Mouse (Mus musculus) liver, embryonic 16.5 days (tissue): ENCODE data around the gene Zfp11. TPM values are rescaled to one million over a fixed set of nuclear protein-coding genes. Genes with fewer than 3 reads are reported as not detected.
"Not testable (repeated sequence)": the region's sequence is repeated elsewhere in the genome, so short reads cannot be mapped to it uniquely, and the experiment has no call there.

ENCODE experiments used
- ATAC-seq: fragments of 200-750 bp; cut with Nextera tagmentation; 2 replicates; pipeline ENCODE4 v1.8.0; 2017; ENCODE audit warnings: low read depth, mild to moderate bottlenecking, moderate number of reproducible peaks, moderate library complexity
- H3K27ac ChIP-seq: fragments of 300-500 bp; sonication (generic); 2 replicates; pipeline ENCODE4 v1.5.1; 2014; ENCODE audit warnings: mild to moderate bottlenecking, low read length
- H3K27me3 ChIP-seq: fragments of 300-500 bp; sonication (generic); 2 replicates; pipeline ENCODE4 v1.6.1; 2014; ENCODE audit warnings: low read depth, low read length, mixed read lengths; ENCODE audit not compliant: control insufficient read depth, insufficient read depth
- H3K36me3 ChIP-seq: fragments of 300-500 bp; sonication (generic); 2 replicates; pipeline ENCODE4 v1.6.1; 2014; ENCODE audit warnings: mild to moderate bottlenecking; ENCODE audit not compliant: control insufficient read depth, insufficient read depth
- H3K4me1 ChIP-seq: fragments of 300-500 bp; sonication (generic); 2 replicates; pipeline ENCODE4 v1.6.1; 2014; ENCODE audit warnings: low read depth, low read length, mixed read lengths; ENCODE audit not compliant: control insufficient read depth
- H3K4me2 ChIP-seq: fragments of 300-500 bp; sonication (generic); 2 replicates; pipeline ENCODE4 v1.6.1; 2014; ENCODE audit warnings: low read depth, low read length, mixed read lengths
- H3K4me3 ChIP-seq: fragments of 300-500 bp; sonication (generic); 2 replicates; pipeline ENCODE4 v1.5.1; 2014; ENCODE audit warnings: low read depth, mild to moderate bottlenecking, low read length
- H3K9ac ChIP-seq: fragments of 300-500 bp; sonication (generic); 2 replicates; pipeline ENCODE4 v1.6.1; 2014; ENCODE audit warnings: low read depth, low read length
- H3K9me3 ChIP-seq: fragments of 300-500 bp; sonication (generic); replicated peaks from 2 replicates; pipeline ENCODE4 v1.6.1; 2016; ENCODE audit warnings: low read length; ENCODE audit not compliant: control insufficient read depth
- WGBS: fragments of 180-500 bp; shearing (Covaris S2); extraction: QIAGEN DNeasy Blood & Tissue Kit; methylation state at CpG from one replicate; pipeline ENCODE4 v1.1.7; 2014; ENCODE audit not compliant: insufficient replicate concordance; 5-methylcytosine and 5-hydroxymethylcytosine counted together
- polyA plus RNA-seq: library from polyadenylated mRNA; unstranded; fragments of >200 nt; fragmentation: Nextera tagmentation; extraction: Ambion mirVana; gene quantifications from 2 replicates; pipeline ENCODE4 v1.2.1, GENCODE M21; 2015

The Zfp11 gene
- polyA plus RNA-seq, 1 experiment from 2014 or later = 0.93 TPM

- not testable (repeated sequence) for ATAC-seq, H3K9ac ChIP-seq, H3K9me3 ChIP-seq, H3K36me3 ChIP-seq, H3K4me3 ChIP-seq, H3K4me1 ChIP-seq, H3K27me3 ChIP-seq, H3K27ac ChIP-seq, H3K4me2 ChIP-seq
- 51% methylated on average over 2 of the region's 2 CpGs for WGBS
Observed at GRCm38 (mm10) chr5:129632270-129633250, 37.3 kb downstream of the Zfp11 start.

GRCm38 (mm10) chr5:129626586-129626985, 43.3 kb downstream of the Zfp11 start:
- not testable (repeated sequence) for H3K4me3 ChIP-seq, ATAC-seq, H3K27me3 ChIP-seq, H3K9ac ChIP-seq, H3K9me3 ChIP-seq, H3K4me1 ChIP-seq, H3K27ac ChIP-seq, H3K4me2 ChIP-seq, H3K36me3 ChIP-seq
- 57% methylated on average over 4 of the region's 4 CpGs for WGBS

DNA sequence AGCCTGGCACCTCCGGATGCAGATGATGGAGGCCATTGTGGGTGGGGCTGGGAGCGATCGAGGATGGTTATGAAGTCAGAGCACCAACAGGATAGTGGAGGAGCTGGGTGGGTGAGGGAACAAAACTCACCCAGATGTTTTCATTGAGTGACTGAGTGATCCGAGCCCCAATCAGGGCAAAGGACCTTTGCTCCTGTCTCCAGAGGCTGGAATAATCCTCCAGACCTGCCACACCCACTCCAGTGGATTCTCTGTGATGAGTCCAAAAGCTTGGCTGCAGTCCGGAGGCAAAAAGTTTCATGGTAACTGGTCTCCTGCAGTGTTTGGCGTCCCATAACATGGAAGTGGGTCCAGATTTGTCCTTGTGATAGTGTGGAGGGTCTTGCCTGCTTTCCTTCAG, 43.8 kb downstream of the Zfp11 start:
- 62% methylated on average over 6 of the region's 6 CpGs for WGBS
- Histone ChIP-seq H3K4me1 (no peaks in the 10 kb centered on the region), H3K4me3 (no peak overlapping the region), H3K4me2 (no peak overlapping the region), H3K9ac (no peak overlapping the region), H3K27ac (no peak overlapping the region), H3K9me3 (no peaks in the 10 kb centered on the region), H3K36me3 (no peaks in the 10 kb centered on the region), H3K27me3 (no peaks in the 10 kb centered on the region)
- ATAC-seq = no peak

DNA sequence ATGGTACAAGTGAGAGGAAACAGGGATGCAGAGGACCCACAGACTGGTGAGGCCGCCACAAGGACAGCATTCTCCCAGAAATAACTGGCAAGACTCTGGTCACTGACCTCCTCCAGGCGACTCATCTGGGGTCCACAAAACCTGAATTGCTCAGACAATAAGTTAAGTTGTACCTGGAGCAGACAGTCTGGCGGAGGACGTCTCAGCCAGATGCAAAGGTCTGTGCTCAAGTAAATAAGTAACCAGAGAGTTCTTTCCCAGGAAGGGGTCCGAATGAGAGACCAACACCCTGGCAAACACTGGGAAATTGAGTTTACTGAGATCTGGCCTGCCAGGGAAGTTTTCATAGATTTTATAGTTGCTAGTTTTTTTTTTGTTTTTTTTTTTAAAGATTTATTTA, 48.5 kb downstream of the Zfp11 start:
- 51% methylated on average over 5 of the region's 5 CpGs for WGBS
- no peaks in the 10 kb centered on the region; the same call in 1 of the 2 replicates for H3K4me1 ChIP-seq
- H3K36me3 ChIP-seq = no peaks in the 10 kb centered on the region
- H3K4me3 ChIP-seq = no peak overlapping the region
- no peaks in the 10 kb centered on the region for H3K9me3 ChIP-seq
- H3K27ac ChIP-seq = no peak overlapping the region
- no peak for ATAC-seq
- H3K27me3 ChIP-seq = no peaks in the 10 kb centered on the region
- H3K9ac ChIP-seq = no peak overlapping the region; the same call in 1 of the 2 replicates
- peak overlapping the region; percentile 17; the same call in 1 of the 2 replicates for H3K4me2 ChIP-seq

- H3K27me3 ChIP-seq, ATAC-seq, H3K4me1 ChIP-seq, H3K27ac ChIP-seq, H3K4me3 ChIP-seq, H3K36me3 ChIP-seq, H3K9ac ChIP-seq, H3K9me3 ChIP-seq: not testable (repeated sequence)
- 42% methylated on average over 9 of the region's 9 CpGs for WGBS
- H3K4me2 ChIP-seq = 0 out of 2 replicates have a peak overlapping the region, but pooled peaks have one; percentile 17
Observed at GRCm38 (mm10) chr5:129620600-129620999, 49.3 kb downstream of the Zfp11 start.

GRCm38 (mm10) chr5:129611060-129611459, 58.8 kb downstream of the Zfp11 start:
- 5% methylated on average over 1 of the region's 1 CpGs for whole genome bisulfite sequencing
- H3K9ac ChIP-seq = no peak overlapping the region
- no peak overlapping the region for H3K27ac ChIP-seq
- no peaks in the 10 kb centered on the region for H3K27me3 ChIP-seq
- H3K9me3 ChIP-seq = no peaks in the 10 kb centered on the region
- no peak overlapping the region for H3K4me2 ChIP-seq
- no peaks in the 10 kb centered on the region for H3K4me1 ChIP-seq
- H3K4me3 ChIP-seq = no peak overlapping the region
- no peaks in the 10 kb centered on the region for H3K36me3 ChIP-seq
- ATAC-seq = no peak; the same call in 1 of the 2 replicates

DNA sequence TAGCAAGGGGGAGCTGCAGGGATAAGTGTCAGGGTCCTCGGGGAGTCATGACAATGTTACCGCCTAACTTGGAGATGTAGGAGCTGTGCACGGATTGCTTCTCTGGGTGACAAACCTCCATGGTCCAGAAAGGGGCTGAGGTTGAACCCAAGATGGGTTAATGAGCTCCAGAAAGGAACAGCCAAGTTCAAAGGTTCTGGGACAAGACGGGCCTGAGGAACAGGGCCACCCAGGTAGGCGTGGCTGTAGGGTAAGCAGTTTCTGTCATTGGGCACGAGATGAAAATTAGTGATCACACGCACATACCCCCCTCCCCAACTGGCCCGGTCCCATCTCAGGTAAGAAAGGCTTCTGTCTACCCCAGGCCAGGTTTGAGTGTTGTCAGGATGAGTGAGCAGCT, 62.4 kb downstream of the Zfp11 start:
- no peak overlapping the region for H3K4me3 ChIP-seq
- H3K9ac ChIP-seq = no peak overlapping the region
- H3K27me3 ChIP-seq = no peaks in the 10 kb centered on the region
- WGBS = 64% methylated on average over 8 of the region's 8 CpGs
- ATAC-seq = no peak
- H3K36me3 ChIP-seq = no peaks in the 10 kb centered on the region
- no peaks in the 10 kb centered on the region for H3K4me1 ChIP-seq
- H3K27ac ChIP-seq = no peak overlapping the region
- H3K4me2 ChIP-seq = no peak overlapping the region
- H3K9me3 ChIP-seq = no peaks in the 10 kb centered on the region

Other genes starting within 250 kb of the Zfp11 start
- 13.4 and 13.7 TPM in 2 replicates for gene Sfswap, start 168.9 kb downstream of the Zfp11 start, polyA plus RNA-seq
- 0.23 and 0.24 TPM in 2 replicates for gene Mmp17, start 85.9 kb downstream of the Zfp11 start, polyA plus RNA-seq
- not detected in 2 replicates for gene Sept14, start 38.4 kb upstream of the Zfp11 start, polyA plus RNA-seq
- 83.5 and 93.1 TPM in 2 replicates for gene Mrps17, start 45.4 kb upstream of the Zfp11 start, polyA plus RNA-seq
- gene Nipsnap2, start 55.0 kb upstream of the Zfp11 start, polyA plus RNA-seq = 23.1 and 23.8 TPM in 2 replicates
- gene Psph, start 117.3 kb upstream of the Zfp11 start, polyA plus RNA-seq = 92.8 and 104 TPM in 2 replicates
- 15.2 and 15.7 TPM in 2 replicates for gene Sumf2, start 176.9 kb upstream of the Zfp11 start, polyA plus RNA-seq
- 510 and 520 TPM in 2 replicates for gene Chchd2, start 217.4 kb upstream of the Zfp11 start, polyA plus RNA-seq
- gene Zbed5, start 225.6 kb upstream of the Zfp11 start, polyA plus RNA-seq = 0.48 and 0.61 TPM in 2 replicates
- gene Phkg1, start 228.4 kb upstream of the Zfp11 start, polyA plus RNA-seq = 0.12 and 0.13 TPM in 2 replicates
- 0.26 and 0.41 TPM in 2 replicates for gene Nupr1l, start 238.4 kb upstream of the Zfp11 start, polyA plus RNA-seq